Mouse (Mus musculus) megakaryocyte, embryonic 14.5 days (primary cell): ENCODE measurements around the gene Avpi1.

Experiments
- FLI1 ChIP-seq: IDR thresholded peaks from 2 replicates; pipeline ENCODE4 v1.6.1; 2012; ENCODE audit warnings: low read length, inconsistent platforms, mixed read lengths
- GATA1 ChIP-seq: IDR thresholded peaks from 3 replicates; pipeline ENCODE4 v1.6.1; 2012; ENCODE audit warnings: mixed read lengths, low read length, inconsistent platforms, borderline replicate concordance

DNA sequence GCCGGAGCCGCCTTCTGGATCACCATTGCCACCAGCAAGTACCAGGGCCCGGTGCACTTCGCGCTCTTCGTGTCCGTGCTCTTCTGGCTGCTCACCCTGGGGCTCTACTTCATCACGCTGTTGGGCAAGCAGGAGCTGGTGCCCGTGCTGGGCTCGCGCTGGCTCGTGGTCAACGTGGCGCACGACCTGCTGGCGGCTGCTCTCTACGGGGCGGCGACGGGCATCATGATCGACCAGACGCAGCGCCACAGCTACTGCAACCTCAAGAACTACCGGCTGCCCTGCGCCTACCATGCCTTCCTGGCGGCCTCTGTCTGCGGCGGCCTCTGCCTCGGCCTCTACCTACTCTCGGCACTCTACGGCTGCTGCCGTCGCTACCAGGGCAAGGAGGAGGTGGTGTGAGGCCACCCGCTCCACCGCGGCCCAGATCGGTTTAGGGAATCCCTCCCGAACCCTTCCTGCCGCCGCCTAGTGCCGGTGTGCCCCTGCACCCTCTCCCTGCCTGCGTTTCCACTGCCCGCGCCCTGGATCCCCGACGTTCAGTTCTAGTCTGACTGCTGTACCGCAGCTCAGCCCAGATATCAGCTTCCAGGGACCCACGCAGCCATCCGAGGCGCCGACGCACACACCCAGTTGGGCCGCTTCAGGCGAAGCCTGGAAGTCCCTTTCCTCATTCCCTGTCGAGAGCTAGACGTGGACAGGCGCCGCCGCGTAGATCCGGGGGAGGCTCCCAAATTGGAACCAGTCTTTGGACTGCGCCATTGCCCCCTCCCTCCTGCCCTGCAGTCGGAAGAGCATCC is 19.1 kb upstream of the Avpi1 start:
- no peak for TF ChIP-seq GATA1
- no peak for TF ChIP-seq FLI1
